Mouse (Mus musculus): ENCODE data around the gene Fam161a.

DNA sequence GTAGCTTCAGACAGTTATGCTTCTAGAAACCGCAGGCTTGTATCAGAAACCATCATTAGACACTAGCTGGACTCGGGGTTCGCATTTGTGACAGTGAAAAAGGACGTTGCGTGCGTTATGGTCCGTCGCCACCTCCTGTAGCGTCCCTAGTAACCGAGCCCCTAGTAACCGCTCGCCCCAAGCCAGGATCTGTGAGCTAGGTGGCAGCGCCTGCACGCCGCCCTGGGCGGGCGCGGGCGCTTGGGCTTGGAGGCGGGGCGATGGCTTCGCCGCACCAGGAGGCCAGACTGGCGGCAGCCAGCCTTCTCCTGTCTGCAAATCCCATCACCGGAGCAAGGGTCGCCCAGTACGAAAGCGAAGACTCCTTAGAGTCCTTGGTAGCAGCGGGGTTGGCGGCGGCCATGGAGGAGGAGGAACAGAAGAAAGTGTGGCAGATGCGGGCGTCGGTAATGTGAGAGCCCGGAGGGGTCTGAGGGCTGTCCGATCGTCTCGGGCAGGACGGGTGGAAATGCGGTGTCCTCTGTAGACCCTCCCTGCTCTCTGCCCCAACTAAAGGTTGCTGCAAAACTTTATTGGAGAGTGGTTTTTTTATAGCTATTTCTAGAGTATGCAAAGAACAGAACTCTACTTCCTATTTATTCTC, 971 bp downstream of the Fam161a start:
- no peak for TF ChIP-seq EP300 (IDR thresholded peaks at IDR 0.05; ENCODE audit: low read depth)
- peak; percentile 43; the same call in 1 of the 2 replicates for TF ChIP-seq CTCF (IDR thresholded peaks at IDR 0.05; ENCODE audit: low read depth)
